Mouse (Mus musculus): ENCODE measurements around the gene Slc38a2. TPM values are rescaled to one million over a fixed set of nuclear protein-coding genes. Genes with fewer than 3 reads are reported as not detected.

Gene Slc38a2
- polyA plus RNA-seq, 1 experiment from 2014 or later: 190 TPM

DNA sequence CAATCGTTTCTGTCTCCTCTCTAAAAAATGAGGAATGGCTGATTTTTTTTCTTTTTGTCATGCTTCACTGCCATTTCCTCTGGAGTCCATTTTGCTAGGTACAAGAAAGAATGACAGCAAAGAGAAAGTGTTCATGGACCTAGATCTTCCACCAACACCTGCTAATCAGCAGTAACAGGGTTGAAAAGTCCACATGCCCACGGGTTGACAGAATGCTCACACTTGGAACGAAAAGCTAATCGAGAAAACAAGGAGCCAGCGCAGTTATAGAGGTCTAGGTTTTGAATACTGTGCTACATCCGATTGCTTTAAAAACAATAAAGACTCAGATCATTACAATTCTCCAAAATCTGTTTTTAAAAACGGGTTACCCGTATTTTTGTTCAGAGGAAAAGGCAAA is 8.9 kb upstream of the Slc38a2 start:
- H3K27ac ChIP-seq (ENCODE audit: low read length): peak overlapping the region; percentile 46; the same call in 1 of the 2 replicates
- H3K4me2 ChIP-seq (ENCODE audit: low read depth, low read length): no peak overlapping the region
- no peak for ATAC-seq (replicated peaks; ENCODE audit: extremely low read depth, insufficient read depth, low FRiP score)
- 84% methylated on average over 8 of the region's 8 CpGs for WGBS
- no peaks in the 10 kb centered on the region for H3K36me3 ChIP-seq (ENCODE audit: control insufficient read depth, insufficient read depth)
- H3K9ac ChIP-seq (ENCODE audit: low read length): no peak overlapping the region
- no peaks in the 10 kb centered on the region for H3K27me3 ChIP-seq (ENCODE audit: control insufficient read depth, insufficient read depth, low read length)
- peaks cover 16% of the 10 kb centered on the region for H3K4me1 ChIP-seq (ENCODE audit: control insufficient read depth, insufficient read depth, low read length)
- H3K9me3 ChIP-seq (replicated peaks; ENCODE audit: control insufficient read depth, low read length): no peaks in the 10 kb centered on the region
- H3K4me3 ChIP-seq (ENCODE audit: low read length): no peak overlapping the region

GRCm38 (mm10) chr15:96707936-96708335 is 8.4 kb upstream of the Slc38a2 start:
- H3K27ac ChIP-seq (ENCODE audit: low read length): no peak overlapping the region
- H3K9me3 ChIP-seq (replicated peaks; ENCODE audit: control insufficient read depth, low read length): no peaks in the 10 kb centered on the region

GRCm38 (mm10) chr15:96702466-96703031 is 3.0 kb upstream of the Slc38a2 start:
- Histone ChIP-seq H3K27me3 (ENCODE audit: control insufficient read depth, insufficient read depth, low read length) (no peaks in the 10 kb centered on the region), H3K36me3 (ENCODE audit: control insufficient read depth, insufficient read depth) (0 out of 2 replicates have a peak, but pooled peaks cover 5% of the 10 kb centered on the region), H3K4me2 (ENCODE audit: low read depth, low read length) (no peak overlapping the region), H3K4me3 (ENCODE audit: low read length) (no peak overlapping the region), H3K9me3 (replicated peaks; ENCODE audit: control insufficient read depth, low read length) (no peaks in the 10 kb centered on the region), H3K4me1 (ENCODE audit: control insufficient read depth, insufficient read depth, low read length) (peaks cover 6% of the 10 kb centered on the region), H3K9ac (ENCODE audit: low read length) (no peak overlapping the region), H3K27ac (ENCODE audit: low read length) (no peak overlapping the region)
- WGBS: 90% methylated on average over 12 of the region's 12 CpGs
- ATAC-seq (replicated peaks; ENCODE audit: extremely low read depth, insufficient read depth, low FRiP score): no peak

More at GRCm38 (mm10) chr15:96707936-96708335, 8.4 kb upstream of the Slc38a2 start:
- ATAC-seq (replicated peaks; ENCODE audit: extremely low read depth, insufficient read depth, low FRiP score): no peak
- no peaks in the 10 kb centered on the region for H3K27me3 ChIP-seq (ENCODE audit: control insufficient read depth, insufficient read depth, low read length)
- H3K9ac ChIP-seq (ENCODE audit: low read length): no peak overlapping the region
- no peak overlapping the region for H3K4me3 ChIP-seq (ENCODE audit: low read length)
- 84% methylated on average over 2 of the region's 2 CpGs for WGBS
- H3K4me2 ChIP-seq (ENCODE audit: low read depth, low read length): no peak overlapping the region
- no peaks in the 10 kb centered on the region for H3K36me3 ChIP-seq (ENCODE audit: control insufficient read depth, insufficient read depth)
- H3K4me1 ChIP-seq (ENCODE audit: control insufficient read depth, insufficient read depth, low read length): peaks cover 16% of the 10 kb centered on the region

DNA sequence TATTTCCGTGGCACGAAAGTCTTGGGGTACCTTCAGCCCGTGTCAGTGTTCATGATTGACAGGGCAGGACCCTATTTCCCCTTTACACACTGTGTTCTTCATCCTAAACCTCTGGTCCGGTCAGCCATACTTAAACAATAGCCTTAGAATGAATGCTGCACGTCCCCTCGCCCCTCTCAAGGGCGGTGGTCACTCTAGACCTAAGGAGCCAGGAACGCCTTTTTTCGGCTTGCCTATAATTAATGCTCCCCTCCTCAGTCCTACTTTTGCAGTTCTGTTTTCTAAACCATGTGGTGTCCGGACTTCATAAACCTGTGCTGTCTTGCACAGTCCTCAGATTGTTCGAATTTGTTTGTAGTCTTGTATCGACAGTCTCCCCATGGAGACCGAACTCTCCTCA is 1.2 kb upstream of the Slc38a2 start:
- Histone ChIP-seq H3K36me3 (ENCODE audit: control insufficient read depth, insufficient read depth) (0 out of 2 replicates have a peak, but pooled peaks cover 5% of the 10 kb centered on the region), H3K27ac (ENCODE audit: low read length) (peak overlapping the region; percentile 99), H3K27me3 (ENCODE audit: control insufficient read depth, insufficient read depth, low read length) (no peaks in the 10 kb centered on the region), H3K4me3 (ENCODE audit: low read length) (peak overlapping the region; percentile 89; the same call in 1 of the 2 replicates), H3K4me1 (ENCODE audit: control insufficient read depth, insufficient read depth, low read length) (peaks cover 16% of the 10 kb centered on the region), H3K9me3 (replicated peaks; ENCODE audit: control insufficient read depth, low read length) (no peaks in the 10 kb centered on the region), H3K9ac (ENCODE audit: low read length) (peak overlapping the region; percentile 99), H3K4me2 (ENCODE audit: low read depth, low read length) (peak overlapping the region; percentile 63)
- WGBS: 32% methylated on average over 13 of the region's 13 CpGs
- no peak for ATAC-seq (replicated peaks; ENCODE audit: extremely low read depth, insufficient read depth, low FRiP score)

GRCm38 (mm10) chr15:96698658-96699448 is 677 bp downstream of the Slc38a2 start:
- peaks cover 24% of the 10 kb centered on the region for H3K36me3 ChIP-seq (ENCODE audit: control insufficient read depth, insufficient read depth)

GRCm38 (mm10) chr15:96697901-96698657 is 1.5 kb downstream of the Slc38a2 start:
- Histone ChIP-seq H3K27ac (ENCODE audit: low read length) (peak overlapping the region; percentile 99), H3K4me3 (ENCODE audit: low read length) (peak overlapping the region; percentile 89), H3K36me3 (ENCODE audit: control insufficient read depth, insufficient read depth) (peaks cover 30% of the 10 kb centered on the region), H3K9ac (ENCODE audit: low read length) (peak overlapping the region; percentile 99), H3K4me1 (ENCODE audit: control insufficient read depth, insufficient read depth, low read length) (peaks cover 36% of the 10 kb centered on the region), H3K4me2 (ENCODE audit: low read depth, low read length) (peak overlapping the region; percentile 76), H3K27me3 (ENCODE audit: control insufficient read depth, insufficient read depth, low read length) (no peaks in the 10 kb centered on the region), H3K9me3 (replicated peaks; ENCODE audit: control insufficient read depth, low read length) (no peaks in the 10 kb centered on the region)
- no peak for ATAC-seq (replicated peaks; ENCODE audit: extremely low read depth, insufficient read depth, low FRiP score)
- WGBS: 8% methylated on average over 19 of the region's 19 CpGs

More at GRCm38 (mm10) chr15:96698658-96699448, 677 bp downstream of the Slc38a2 start:
- no peaks in the 10 kb centered on the region for H3K9me3 ChIP-seq (replicated peaks; ENCODE audit: control insufficient read depth, low read length)
- H3K27me3 ChIP-seq (ENCODE audit: control insufficient read depth, insufficient read depth, low read length): no peaks in the 10 kb centered on the region
- H3K4me2 ChIP-seq (ENCODE audit: low read depth, low read length): peak overlapping the region; percentile 76
- H3K27ac ChIP-seq (ENCODE audit: low read length): peak overlapping the region; percentile 99
- peaks cover 35% of the 10 kb centered on the region for H3K4me1 ChIP-seq (ENCODE audit: control insufficient read depth, insufficient read depth, low read length)
- WGBS: under 1% methylated on average over 96 of the region's 101 CpGs
- peak overlapping the region; percentile 89 for H3K4me3 ChIP-seq (ENCODE audit: low read length)
- ATAC-seq (replicated peaks; ENCODE audit: extremely low read depth, insufficient read depth, low FRiP score): peak; percentile 78
- peak overlapping the region; percentile 99 for H3K9ac ChIP-seq (ENCODE audit: low read length)

DNA sequence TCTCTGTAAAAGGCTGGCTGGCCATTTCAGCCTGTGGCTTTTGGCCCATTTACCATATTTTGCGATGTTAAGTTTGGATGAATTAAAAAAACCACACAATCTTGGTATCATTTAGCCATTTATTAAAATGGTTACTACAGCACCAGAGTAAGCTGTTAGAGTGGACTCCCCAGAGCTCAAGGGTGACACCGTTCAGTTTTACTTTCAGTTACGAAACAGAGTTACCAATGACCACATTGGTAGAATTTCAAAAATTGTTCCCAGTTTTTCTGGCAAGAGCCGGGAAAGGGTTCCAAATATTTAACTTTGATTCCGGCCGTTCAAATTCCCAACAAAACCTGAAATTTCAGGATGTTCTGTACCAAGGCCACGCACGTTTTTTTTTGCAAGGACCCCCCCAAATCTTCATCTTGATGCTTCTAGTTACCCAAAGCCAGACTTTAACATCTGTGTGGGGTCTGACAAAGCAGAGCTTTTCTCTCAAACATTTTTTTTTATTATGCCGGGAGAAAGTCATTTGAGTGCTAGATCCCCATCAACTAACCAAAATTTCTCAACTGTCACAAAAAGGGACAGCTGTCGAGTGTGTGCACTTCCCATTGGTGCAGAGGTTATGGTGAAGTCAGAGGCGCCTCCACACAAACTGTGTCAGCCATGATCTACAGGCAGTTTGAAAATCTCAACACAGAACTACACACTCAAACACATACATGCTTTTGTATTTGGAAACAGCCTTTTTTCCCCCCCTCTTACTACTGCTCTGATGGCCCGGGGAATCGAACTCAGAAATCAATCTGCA is 2.8 kb downstream of the Slc38a2 start:
- peak overlapping the region; percentile 76 for H3K4me2 ChIP-seq (ENCODE audit: low read depth, low read length)
- no peaks in the 10 kb centered on the region for H3K27me3 ChIP-seq (ENCODE audit: control insufficient read depth, insufficient read depth, low read length)
- peaks cover 44% of the 10 kb centered on the region for H3K36me3 ChIP-seq (ENCODE audit: control insufficient read depth, insufficient read depth)
- H3K9ac ChIP-seq (ENCODE audit: low read length): peak overlapping the region; percentile 99
- ATAC-seq (replicated peaks; ENCODE audit: extremely low read depth, insufficient read depth, low FRiP score): no peak
- H3K9me3 ChIP-seq (replicated peaks; ENCODE audit: control insufficient read depth, low read length): no peaks in the 10 kb centered on the region
- H3K27ac ChIP-seq (ENCODE audit: low read length): peak overlapping the region; percentile 99
- WGBS: 38% methylated on average over 13 of the region's 13 CpGs
- peak overlapping the region; percentile 89 for H3K4me3 ChIP-seq (ENCODE audit: low read length)
- H3K4me1 ChIP-seq (ENCODE audit: control insufficient read depth, insufficient read depth, low read length): peaks cover 36% of the 10 kb centered on the region

All from heart, embryonic 16.5 days (tissue).